Mouse (Mus musculus) embryonic facial prominence, embryonic 10.5 days (tissue): ENCODE results near the gene Clk2. TPM values are rescaled to one million over a fixed set of nuclear protein-coding genes. Genes with fewer than 3 reads are reported as not detected.
A peak's percentile ranks its signal among the peaks of the same experiment; 100 is the strongest.

Experiments
- DNase-seq: peaks from one replicate; pipeline ENCODE4 v3.0.0-alpha.2; 2017; ENCODE audit warnings: low spot score
- H3K27ac ChIP-seq: fragments of 300-500 bp; sonication (generic); replicated peaks from 2 replicates; pipeline ENCODE4 v1.5.1; 2016; ENCODE audit warnings: mild to moderate bottlenecking
- H3K27me3 ChIP-seq: fragments of 300-500 bp; sonication (generic); replicated peaks from 2 replicates; pipeline ENCODE4 v1.6.1; 2016; ENCODE audit warnings: low read depth, mild to moderate bottlenecking; ENCODE audit not compliant: poor library complexity, severe bottlenecking
- H3K36me3 ChIP-seq: fragments of 300-500 bp; sonication (generic); replicated peaks from 2 replicates; pipeline ENCODE4 v1.6.1; 2016; ENCODE audit warnings: mild to moderate bottlenecking, moderate library complexity
- H3K4me1 ChIP-seq: fragments of 300-500 bp; sonication (generic); 2 replicates; pipeline ENCODE4 v1.6.1; 2016
- H3K4me3 ChIP-seq: fragments of 300-500 bp; sonication (generic); 2 replicates; pipeline ENCODE4 v1.5.1; 2016; ENCODE audit warnings: mild to moderate bottlenecking, moderate library complexity
- H3K9me3 ChIP-seq: fragments of 300-500 bp; sonication (generic); 2 replicates; pipeline ENCODE4 v1.6.1; 2016; ENCODE audit warnings: mild to moderate bottlenecking
- WGBS: fragments of 180-500 bp; shearing (Covaris S2); methylation state at CpG from one replicate; pipeline ENCODE4 v1.1.7; 2016; 5-methylcytosine and 5-hydroxymethylcytosine counted together
- polyA plus RNA-seq: library from polyadenylated mRNA; unstranded; fragments of >200 nt; fragmentation: Nextera tagmentation; extraction: Ambion mirVana; gene quantifications from 2 replicates; pipeline ENCODE4 v1.2.1, GENCODE M21; 2016

The Clk2 gene
- polyA plus RNA-seq, 1 experiment from 2014 or later = 33.6 TPM

GRCm38 (mm10) chr3:89218271-89218670 is 53.7 kb downstream of the Clk2 start:
- no peak overlapping the region for H3K27ac ChIP-seq

GRCm38 (mm10) chr3:89219546-89219945 is 55.0 kb downstream of the Clk2 start:
- Histone ChIP-seq H3K36me3 (peaks cover 67% of the 10 kb centered on the region), H3K4me1 (peaks cover 60% of the 10 kb centered on the region), H3K4me3 (no peak overlapping the region), H3K9me3 (no peaks in the 10 kb centered on the region), H3K27me3 (no peaks in the 10 kb centered on the region), H3K27ac (peak overlapping the region; percentile 30; the same call in 1 of the 2 replicates)
- no peak for DNase-seq
- WGBS = 53% methylated on average over 8 of the region's 8 CpGs

More at GRCm38 (mm10) chr3:89218271-89218670, 53.7 kb downstream of the Clk2 start:
- Histone ChIP-seq H3K9me3 (no peaks in the 10 kb centered on the region), H3K27me3 (no peaks in the 10 kb centered on the region), H3K4me3 (no peak overlapping the region), H3K36me3 (peaks cover 54% of the 10 kb centered on the region), H3K4me1 (peaks cover 56% of the 10 kb centered on the region)
- no peak for DNase-seq
- WGBS = 97% methylated on average over 1 of the region's 1 CpGs

GRCm38 (mm10) chr3:89221167-89221566 is 56.6 kb downstream of the Clk2 start:
- Histone ChIP-seq H3K4me1 (peaks cover 60% of the 10 kb centered on the region), H3K4me3 (peak overlapping the region; percentile 11; the same call in 1 of the 2 replicates), H3K27ac (no peak overlapping the region), H3K36me3 (peaks cover 77% of the 10 kb centered on the region), H3K27me3 (peaks cover 10% of the 10 kb centered on the region), H3K9me3 (no peaks in the 10 kb centered on the region)
- 75% methylated on average over 5 of the region's 5 CpGs for WGBS
- no peak for DNase-seq

GRCm38 (mm10) chr3:89224796-89225195 is 60.2 kb downstream of the Clk2 start:
- peak overlapping the region; percentile 93 for H3K27ac ChIP-seq
- H3K27me3 ChIP-seq = peaks cover 27% of the 10 kb centered on the region
- H3K36me3 ChIP-seq = peaks cover 53% of the 10 kb centered on the region
- no peak for DNase-seq
- peak overlapping the region; percentile 78 for H3K4me3 ChIP-seq
- no peaks in the 10 kb centered on the region for H3K9me3 ChIP-seq
- WGBS = 69% methylated on average over 11 of the region's 11 CpGs
- peaks cover 76% of the 10 kb centered on the region for H3K4me1 ChIP-seq

GRCm38 (mm10) chr3:89225321-89225815 is 60.8 kb downstream of the Clk2 start:
- WGBS = 42% methylated on average over 12 of the region's 12 CpGs
- H3K4me1 ChIP-seq = peaks cover 73% of the 10 kb centered on the region

GRCm38 (mm10) chr3:89225918-89226317 is 61.3 kb downstream of the Clk2 start:
- peak overlapping the region; percentile 93 for H3K27ac ChIP-seq
- peaks cover 72% of the 10 kb centered on the region for H3K4me1 ChIP-seq
- DNase-seq = peak; percentile 65

More at GRCm38 (mm10) chr3:89225321-89225815, 60.8 kb downstream of the Clk2 start:
- DNase-seq = no peak
- peaks cover 33% of the 10 kb centered on the region for H3K27me3 ChIP-seq
- H3K9me3 ChIP-seq = no peaks in the 10 kb centered on the region
- peaks cover 49% of the 10 kb centered on the region for H3K36me3 ChIP-seq
- peak overlapping the region; percentile 78 for H3K4me3 ChIP-seq
- H3K27ac ChIP-seq = peak overlapping the region; percentile 93

GRCm38 (mm10) chr3:89226361-89226760 is 61.8 kb downstream of the Clk2 start:
- Histone ChIP-seq H3K27ac (peak overlapping the region; percentile 93), H3K27me3 (peaks cover 43% of the 10 kb centered on the region), H3K36me3 (peaks cover 43% of the 10 kb centered on the region), H3K4me1 (peaks cover 67% of the 10 kb centered on the region), H3K9me3 (no peaks in the 10 kb centered on the region), H3K4me3 (peak overlapping the region; percentile 78)
- 11% methylated on average over 11 of the region's 11 CpGs for WGBS
- DNase-seq = peak; percentile 34

More at GRCm38 (mm10) chr3:89225918-89226317, 61.3 kb downstream of the Clk2 start:
- peaks cover 38% of the 10 kb centered on the region for H3K27me3 ChIP-seq
- peaks cover 47% of the 10 kb centered on the region for H3K36me3 ChIP-seq
- no peaks in the 10 kb centered on the region for H3K9me3 ChIP-seq
- 16% methylated on average over 4 of the region's 4 CpGs for WGBS
- peak overlapping the region; percentile 78 for H3K4me3 ChIP-seq

Other genes with a start within 250 kb of the Clk2 start
- 14.9 and 16.3 TPM in 2 replicates for gene Ash1l, start 214.2 kb upstream of the Clk2 start, polyA plus RNA-seq
- gene Dap3, start 213.6 kb upstream of the Clk2 start, polyA plus RNA-seq = 142 and 145 TPM in 2 replicates
- gene Rusc1, start 71.5 kb upstream of the Clk2 start, polyA plus RNA-seq = 15.4 and 18.5 TPM in 2 replicates
- 0.09 TPM in 1 of 2 replicates, not detected in the other for gene Gm43738, start 63.7 kb upstream of the Clk2 start, polyA plus RNA-seq
- gene Fdps, start 62.8 kb upstream of the Clk2 start, polyA plus RNA-seq = 364 and 386 TPM in 2 replicates
- gene Pklr, start 28.7 kb upstream of the Clk2 start, polyA plus RNA-seq = 2.8 and 3.2 TPM in 2 replicates
- 3.5 and 3.6 TPM in 2 replicates for gene Hcn3, start 4.6 kb upstream of the Clk2 start, polyA plus RNA-seq
- 108 and 117 TPM in 2 replicates for gene Scamp3, start 12.7 kb downstream of the Clk2 start, polyA plus RNA-seq
- gene Fam189b, start 18.3 kb downstream of the Clk2 start, polyA plus RNA-seq = 29.0 and 30.8 TPM in 2 replicates
- 33.8 and 33.9 TPM in 2 replicates for gene Gba, start 38.1 kb downstream of the Clk2 start, polyA plus RNA-seq
- 42.0 and 43.3 TPM in 2 replicates for gene Thbs3, start 50.4 kb downstream of the Clk2 start, polyA plus RNA-seq
- gene Mtx1, start 62.3 kb downstream of the Clk2 start, polyA plus RNA-seq = 248 and 258 TPM in 2 replicates
- 0.15 and 0.81 TPM in 2 replicates for gene Muc1, start 64.3 kb downstream of the Clk2 start, polyA plus RNA-seq
- 244 and 262 TPM in 2 replicates for gene Krtcap2, start 81.2 kb downstream of the Clk2 start, polyA plus RNA-seq
- 4.0 and 4.7 TPM in 2 replicates for gene Trim46, start 81.5 kb downstream of the Clk2 start, polyA plus RNA-seq
- gene Dpm3, start 94.6 kb downstream of the Clk2 start, polyA plus RNA-seq = 74.1 and 84.1 TPM in 2 replicates
- gene Slc50a1, start 105.8 kb downstream of the Clk2 start, polyA plus RNA-seq = 27.2 and 34.2 TPM in 2 replicates
- gene Efna1, start 116.3 kb downstream of the Clk2 start, polyA plus RNA-seq = 26.7 and 27.2 TPM in 2 replicates
- gene Efna3, start 158.2 kb downstream of the Clk2 start, polyA plus RNA-seq = 4.5 and 6.8 TPM in 2 replicates
- 37.3 and 40.8 TPM in 2 replicates for gene Efna4, start 173.2 kb downstream of the Clk2 start, polyA plus RNA-seq
- gene Adam15, start 185.2 kb downstream of the Clk2 start, polyA plus RNA-seq = 30.5 and 34.2 TPM in 2 replicates
- gene Dcst2, start 197.2 kb downstream of the Clk2 start, polyA plus RNA-seq = 0.09 and 0.15 TPM in 2 replicates
- 0.20 and 0.47 TPM in 2 replicates for gene Dcst1, start 200.5 kb downstream of the Clk2 start, polyA plus RNA-seq
- 0.98 and 1.2 TPM in 2 replicates for gene Zbtb7b, start 230.0 kb downstream of the Clk2 start, polyA plus RNA-seq
- gene Lenep, start 238.0 kb downstream of the Clk2 start, polyA plus RNA-seq = 0.74 TPM in 1 of 2 replicates, not detected in the other
- 25.3 and 28.2 TPM in 2 replicates for gene Flad1, start 247.1 kb downstream of the Clk2 start, polyA plus RNA-seq